1 mouse cellular context compared by ENCODE assay signal in the genomic region with DNA sequence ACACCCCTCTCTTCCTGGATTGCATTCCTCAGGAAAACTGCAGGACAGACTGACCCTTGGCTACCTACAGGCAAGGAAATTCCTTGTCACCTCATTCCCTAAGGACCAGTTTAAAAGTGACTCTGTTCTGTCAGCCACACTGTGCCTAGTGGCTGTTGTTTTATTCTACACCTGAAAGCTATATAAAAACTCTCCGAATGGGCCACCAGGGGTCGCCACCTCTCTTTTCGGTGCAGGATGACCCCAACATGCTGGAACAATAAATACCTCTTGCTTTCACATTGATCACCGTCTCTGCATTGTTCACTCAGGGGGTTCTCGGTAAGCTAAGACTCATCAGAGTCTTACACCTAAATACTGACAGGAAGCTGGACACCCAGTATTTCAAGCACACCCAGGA.
TF ChIP-seq lines count a peak whose summit lies in the region.

No protein-coding gene starts in this region.

TF ChIP-seq in MEL, 35 proteins besides CTCF, POLR2A, EP300 and RAD21 (continued from another document):
- TF ChIP-seq POLR2AphosphoS2 (IDR thresholded peaks at IDR 0.05; ENCODE audit: low read length) (no peak), TBP (IDR thresholded peaks at IDR 0.05; ENCODE audit: low read depth, low read length) (no peak), SIN3A (IDR thresholded peaks at IDR 0.05; ENCODE audit: low read length) (no peak), SMC3 (IDR thresholded peaks at IDR 0.05; ENCODE audit: low read depth, low read length) (no peak; the same call in 1 of the 2 replicates), ZKSCAN1 (IDR thresholded peaks at IDR 0.05; ENCODE audit: low read depth, low read length) (no peak), ETS1 (IDR thresholded peaks at IDR 0.05; ENCODE audit: low read depth, low read length) (no peak), USF1 (IDR thresholded peaks at IDR 0.05; ENCODE audit: low read depth, low read length) (no peak), JUND (IDR thresholded peaks at IDR 0.05; ENCODE audit: low read depth, low read length) (no peak)
